Mouse (Mus musculus): Measurements from ENCODE around the gene Zfp277. TPM values are rescaled to one million over a fixed set of nuclear protein-coding genes. Genes with fewer than 3 reads are reported as not detected.

Gene Zfp277
- polyA plus RNA-seq, 1 experiment from 2014 or later: 28.1 TPM

DNA sequence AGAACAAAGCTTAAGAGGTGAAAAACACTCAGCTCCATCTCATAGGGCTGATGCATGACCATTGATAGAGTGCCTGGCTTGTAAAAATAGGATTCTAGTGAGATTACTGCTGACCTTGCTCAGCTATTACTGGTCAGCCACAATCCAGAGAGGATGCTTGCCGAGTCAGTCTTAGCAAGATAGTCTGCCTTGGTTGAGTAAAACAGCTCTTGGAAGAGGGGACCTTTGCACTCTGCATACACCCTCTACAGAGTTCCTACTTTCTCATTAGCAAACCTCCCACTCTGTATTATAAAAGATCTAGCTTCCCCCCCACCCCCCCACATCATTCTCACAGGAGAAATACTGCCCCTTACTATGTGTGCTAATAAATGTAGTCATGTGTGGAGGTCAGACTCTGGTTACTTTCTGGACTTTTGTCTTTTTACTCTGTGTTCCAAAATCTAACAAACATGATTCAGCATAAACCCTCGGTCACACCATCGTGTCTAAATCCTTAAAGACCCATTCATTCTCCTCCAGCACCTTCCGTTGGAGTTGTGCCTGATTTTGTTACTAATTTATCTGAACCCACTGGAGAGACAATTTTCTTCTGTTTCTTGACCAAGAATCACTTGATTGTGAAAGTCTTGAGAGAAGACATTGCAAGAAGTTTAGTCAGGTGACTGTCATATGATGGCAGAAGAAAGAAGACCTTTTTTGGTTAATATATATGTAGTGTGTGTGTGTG lies 164.9 kb downstream of the Zfp277 start:
- no peak overlapping the region for H3K9ac ChIP-seq
- no peak overlapping the region for H3K4me3 ChIP-seq
- no peak overlapping the region for H3K4me2 ChIP-seq
- no peak for ATAC-seq (replicated peaks; ENCODE audit: insufficient number of reproducible peaks, insufficient read depth, low FRiP score, low read depth)
- H3K27me3 ChIP-seq: no peaks in the 10 kb centered on the region
- no peak overlapping the region for H3K27ac ChIP-seq
- WGBS: 87% methylated on average over 4 of the region's 4 CpGs
- no peaks in the 10 kb centered on the region for H3K36me3 ChIP-seq
- no peaks in the 10 kb centered on the region for H3K9me3 ChIP-seq (replicated peaks)
- no peaks in the 10 kb centered on the region for H3K4me1 ChIP-seq (replicated peaks)

DNA sequence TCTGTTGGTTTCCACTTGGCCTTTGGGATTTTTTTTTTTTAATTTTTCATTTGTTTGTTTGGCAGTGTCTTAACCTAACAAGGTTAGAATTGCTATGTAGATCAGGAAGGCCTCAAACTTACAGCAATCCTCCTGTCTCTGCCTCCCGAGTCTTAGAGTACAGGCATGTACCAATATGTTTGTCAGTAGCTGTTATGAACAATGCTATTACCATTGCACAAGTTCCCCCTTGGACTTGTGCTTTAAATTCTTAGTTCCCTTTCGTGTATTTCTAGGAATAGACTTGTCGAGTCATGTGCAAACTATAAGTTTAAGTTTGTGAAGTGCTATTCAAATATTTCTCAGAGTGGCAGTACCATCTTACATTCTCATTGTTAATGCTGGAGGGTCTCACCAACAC lies 168.1 kb downstream of the Zfp277 start:
- H3K27me3 ChIP-seq: no peaks in the 10 kb centered on the region
- no peak overlapping the region for H3K4me2 ChIP-seq
- H3K4me1 ChIP-seq (replicated peaks): no peaks in the 10 kb centered on the region
- no peaks in the 10 kb centered on the region for H3K9me3 ChIP-seq (replicated peaks)
- H3K27ac ChIP-seq: no peak overlapping the region
- H3K4me3 ChIP-seq: no peak overlapping the region
- no peaks in the 10 kb centered on the region for H3K36me3 ChIP-seq
- H3K9ac ChIP-seq: no peak overlapping the region
- 73% methylated on average over 3 of the region's 3 CpGs for WGBS
- no peak for ATAC-seq (replicated peaks; ENCODE audit: insufficient number of reproducible peaks, insufficient read depth, low FRiP score, low read depth)

DNA sequence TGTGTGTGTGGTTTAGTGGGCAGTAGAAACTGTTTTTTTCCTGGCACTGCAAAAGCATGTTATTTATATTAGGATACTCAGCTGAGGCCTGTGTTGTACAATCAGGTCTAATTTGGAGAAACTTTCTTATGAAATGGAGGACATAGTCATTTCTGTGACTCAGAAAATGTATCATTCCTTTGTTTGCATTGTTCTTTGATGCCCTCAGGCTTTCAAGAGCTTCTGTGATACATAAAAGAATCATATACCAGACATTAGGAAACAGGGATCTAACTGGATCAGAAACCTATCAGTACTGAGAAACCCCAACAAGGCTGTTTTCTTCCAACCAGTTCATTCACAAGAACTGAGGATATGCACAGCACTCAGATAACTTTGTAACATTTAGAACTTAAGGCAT lies 170.8 kb downstream of the Zfp277 start:
- H3K27ac ChIP-seq: no peak overlapping the region
- no peak overlapping the region for H3K4me2 ChIP-seq
- no peaks in the 10 kb centered on the region for H3K36me3 ChIP-seq
- ATAC-seq (replicated peaks; ENCODE audit: insufficient number of reproducible peaks, insufficient read depth, low FRiP score, low read depth): no peak
- H3K9ac ChIP-seq: no peak overlapping the region
- H3K27me3 ChIP-seq: no peaks in the 10 kb centered on the region
- no peaks in the 10 kb centered on the region for H3K9me3 ChIP-seq (replicated peaks)
- H3K4me3 ChIP-seq: no peak overlapping the region
- H3K4me1 ChIP-seq (replicated peaks): no peaks in the 10 kb centered on the region

DNA sequence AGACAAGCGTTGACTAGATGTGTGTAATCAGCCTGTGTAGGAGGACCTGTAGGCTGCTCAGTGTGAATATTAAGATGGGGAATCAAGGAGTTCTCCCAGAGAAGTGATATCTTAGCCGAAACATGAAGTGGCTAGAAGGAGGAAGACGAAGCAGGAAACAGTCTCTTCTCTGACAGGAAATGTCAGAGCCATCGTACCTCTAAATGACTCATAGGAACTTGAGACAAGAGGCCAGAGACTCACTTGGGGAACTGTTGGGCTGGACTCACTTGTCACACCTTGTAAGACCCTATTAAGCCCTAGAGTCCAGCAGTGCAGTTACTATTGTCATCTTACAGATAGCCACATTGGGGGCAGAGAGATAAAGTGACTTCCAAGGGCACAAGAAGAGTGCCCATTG lies 172.4 kb downstream of the Zfp277 start:
- Histone ChIP-seq H3K9me3 (replicated peaks) (no peaks in the 10 kb centered on the region), H3K4me2 (no peak overlapping the region), H3K36me3 (no peaks in the 10 kb centered on the region), H3K27ac (no peak overlapping the region), H3K4me1 (replicated peaks) (no peaks in the 10 kb centered on the region), H3K27me3 (no peaks in the 10 kb centered on the region), H3K4me3 (no peak overlapping the region), H3K9ac (no peak overlapping the region)
- no peak for ATAC-seq (replicated peaks; ENCODE audit: insufficient number of reproducible peaks, insufficient read depth, low FRiP score, low read depth)
- 61% methylated on average over 4 of the region's 4 CpGs for WGBS

DNA sequence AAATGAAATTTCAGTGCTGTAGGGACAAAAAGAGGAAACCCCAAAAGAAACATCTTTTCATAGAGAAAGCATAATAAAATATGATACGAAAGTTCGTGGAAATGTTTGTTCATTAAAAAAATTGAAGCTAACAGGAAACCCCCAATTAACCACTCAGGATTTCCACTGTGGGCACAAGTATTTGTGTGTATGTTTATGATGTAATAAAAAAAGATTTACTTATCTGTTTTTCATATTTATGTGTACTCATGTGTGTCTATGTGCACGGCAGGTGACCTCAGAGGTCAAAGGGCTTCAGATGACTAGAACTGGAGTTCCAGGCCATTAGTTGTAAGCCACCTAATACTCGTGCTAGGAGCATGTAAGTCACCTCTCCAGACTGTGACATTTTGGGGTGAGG lies 173.0 kb downstream of the Zfp277 start:
- no peaks in the 10 kb centered on the region for H3K36me3 ChIP-seq
- H3K9ac ChIP-seq: no peak overlapping the region
- no peak for ATAC-seq (replicated peaks; ENCODE audit: insufficient number of reproducible peaks, insufficient read depth, low FRiP score, low read depth)
- no peaks in the 10 kb centered on the region for H3K4me1 ChIP-seq (replicated peaks)
- no peak overlapping the region for H3K27ac ChIP-seq
- no peaks in the 10 kb centered on the region for H3K27me3 ChIP-seq
- no peak overlapping the region for H3K4me3 ChIP-seq
- H3K9me3 ChIP-seq (replicated peaks): no peaks in the 10 kb centered on the region
- WGBS: 79% methylated on average over 4 of the region's 4 CpGs
- H3K4me2 ChIP-seq: no peak overlapping the region

DNA sequence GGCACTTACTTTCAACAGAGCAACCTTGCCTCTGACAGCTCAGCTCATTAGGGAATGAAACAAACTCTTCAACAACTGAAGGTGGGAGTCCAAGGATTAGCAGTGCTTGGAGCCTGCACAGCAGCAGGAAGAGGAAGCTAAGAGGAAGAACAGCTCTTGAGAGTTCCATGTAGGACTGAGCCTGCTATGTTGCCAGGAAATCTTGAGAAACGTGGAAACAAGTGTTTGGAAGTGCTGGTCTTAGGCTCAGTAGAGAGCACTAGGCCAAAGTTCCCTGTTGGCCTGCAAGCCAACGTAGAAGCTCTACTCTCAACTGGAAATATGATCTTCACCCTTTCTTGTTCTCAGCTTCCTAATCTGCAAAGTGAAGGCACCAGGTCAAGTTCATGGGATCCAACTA lies 177.4 kb downstream of the Zfp277 start:
- Histone ChIP-seq H3K27me3 (no peaks in the 10 kb centered on the region), H3K4me2 (no peak overlapping the region), H3K36me3 (no peaks in the 10 kb centered on the region), H3K4me1 (replicated peaks) (no peaks in the 10 kb centered on the region), H3K27ac (no peak overlapping the region), H3K4me3 (no peak overlapping the region), H3K9ac (no peak overlapping the region), H3K9me3 (replicated peaks) (no peaks in the 10 kb centered on the region)
- ATAC-seq (replicated peaks; ENCODE audit: insufficient number of reproducible peaks, insufficient read depth, low FRiP score, low read depth): no peak
- WGBS: 74% methylated on average over 2 of the region's 2 CpGs

Other genes with a start within 250 kb of the Zfp277 start
- gene Lsmem1, start 246.4 kb downstream of the Zfp277 start, polyA plus RNA-seq (2015; fragmentation: Nextera tagmentation; extraction: Ambion mirVana): 26.3 and 31.2 TPM in 2 replicates
- 85.8 and 86.3 TPM in 2 replicates for gene Ifrd1, start 197.4 kb downstream of the Zfp277 start, polyA plus RNA-seq (2015; fragmentation: Nextera tagmentation; extraction: Ambion mirVana)
- gene Dock4, start 50 bp upstream of the Zfp277 start, polyA plus RNA-seq (2015; fragmentation: Nextera tagmentation; extraction: Ambion mirVana): 7.2 and 8.7 TPM in 2 replicates